Mouse (Mus musculus) MEL (cell line): ENCODE data around the gene Izumo1. TPM values are rescaled to one million over a fixed set of nuclear protein-coding genes. Genes with fewer than 3 reads are reported as not detected.
A peak's percentile ranks its signal among the peaks of the same experiment; 100 is the strongest.

ENCODE experiments used
- DNase-seq: peaks from one replicate; pipeline ENCODE4 v3.0.0; 2011; ENCODE audit warnings: low read depth, low spot score
- H3K27ac ChIP-seq: 2 replicates; pipeline ENCODE4 v1.5.1; 2012; ENCODE audit warnings: low read depth, mild to moderate bottlenecking, control low read depth, low read length, moderate library complexity; ENCODE audit not compliant: control insufficient read depth
- H3K27me3 ChIP-seq, 2 experiments: fragments of 150-350 bp in 1 of 2; sonication (generic) in 1 of 2; 2 replicates each; pipeline ENCODE4 v1.6.1; 2012; ENCODE audit warnings: low read length in 2 of 2, mild to moderate bottlenecking in 2 of 2, improper control_type of control experiment in 1 of 2, moderate library complexity in 1 of 2; ENCODE audit not compliant: insufficient read depth in 2 of 2, control insufficient read depth in 1 of 2
- H3K36me3 ChIP-seq, 2 experiments: 2 replicates each; pipeline ENCODE4 v1.6.1; 2012 to 2014; ENCODE audit warnings: low read length in 2 of 2, improper control_type of control experiment in 1 of 2, inconsistent platforms in 1 of 2, mild to moderate bottlenecking in 1 of 2; ENCODE audit not compliant: insufficient read depth in 2 of 2, control insufficient read depth in 1 of 2
- H3K4me1 ChIP-seq, 2 experiments: fragments of 150-350 bp in 1 of 2; sonication (generic) in 1 of 2; 2 replicates each; pipeline ENCODE4 v1.6.1; 2012; ENCODE audit warnings: low read length in 2 of 2, improper control_type of control experiment in 1 of 2, mild to moderate bottlenecking in 1 of 2; ENCODE audit not compliant: insufficient read depth in 2 of 2, control insufficient read depth in 1 of 2
- H3K4me3 ChIP-seq, 2 experiments: fragments of 150-350 bp in 1 of 2; sonication (generic) in 1 of 2; 2 replicates each; pipeline ENCODE4 v1.5.1; 2012; ENCODE audit warnings: low read depth in 2 of 2, low read length in 2 of 2, mild to moderate bottlenecking in 2 of 2, moderate library complexity in 2 of 2, control low read depth in 1 of 2, improper control_type of control experiment in 1 of 2; ENCODE audit not compliant: control insufficient read depth in 1 of 2, insufficient read depth in 1 of 2
- H3K79me2 ChIP-seq: 2 replicates; pipeline ENCODE4 v1.6.1; 2012; ENCODE audit warnings: mild to moderate bottlenecking, low read length, moderate library complexity; ENCODE audit not compliant: control insufficient read depth, poor library complexity, insufficient read depth
- H3K9ac ChIP-seq: 2 replicates; pipeline ENCODE4 v1.6.1; 2012; ENCODE audit warnings: low read depth, mild to moderate bottlenecking, control low read depth, low read length, moderate library complexity; ENCODE audit not compliant: control insufficient read depth, poor library complexity, severe bottlenecking
- H3K9me3 ChIP-seq: fragments of 150-350 bp; sonication (generic); replicated peaks from 2 replicates; pipeline ENCODE4 v1.6.1; 2012; ENCODE audit warnings: mild to moderate bottlenecking, low read length, improper control_type of control experiment, moderate library complexity; ENCODE audit not compliant: insufficient read depth
- BHLHE40 ChIP-seq: IDR thresholded peaks from 2 replicates; pipeline ENCODE4 v1.6.1; 2012; ENCODE audit warnings: low read depth, mild to moderate bottlenecking, inconsistent platforms, low read length, improper control_type of control experiment, borderline replicate concordance
- CHD1 ChIP-seq: IDR thresholded peaks from 2 replicates; pipeline ENCODE4 v1.6.1; 2012; ENCODE audit warnings: low read depth, mild to moderate bottlenecking, inconsistent platforms, low read length, improper control_type of control experiment
- CHD2 ChIP-seq: IDR thresholded peaks from 2 replicates; pipeline ENCODE4 v1.6.1; 2011; ENCODE audit warnings: low read length, improper control_type of control experiment
- CTCF ChIP-seq, 3 experiments: IDR thresholded peaks in 2 of 3; conservative IDR thresholded peaks in 1 of 3; 2 replicates each; pipeline ENCODE4 v1.5.1; 2011 to 2012; ENCODE audit warnings: low read length in 3 of 3, low read depth in 2 of 3, mild to moderate bottlenecking in 2 of 3, improper control_type of control experiment in 1 of 3, inconsistent platforms in 1 of 3, mixed read lengths in 1 of 3, moderate library complexity in 1 of 3; ENCODE audit not compliant: control insufficient read depth in 1 of 3, insufficient read depth in 1 of 3, poor library complexity in 1 of 3, severe bottlenecking in 1 of 3
- E2F4 ChIP-seq: IDR thresholded peaks from 2 replicates; pipeline ENCODE4 v1.6.1; 2011; ENCODE audit warnings: low read depth, low read length, improper control_type of control experiment, borderline replicate concordance
- ELF1 ChIP-seq: IDR thresholded peaks from 2 replicates; pipeline ENCODE4 v1.6.1; 2014; ENCODE audit warnings: low read depth, mild to moderate bottlenecking, inconsistent platforms, low read length, improper control_type of control experiment, moderate library complexity
- EP300 ChIP-seq, 2 experiments: IDR thresholded peaks; 2 replicates each; pipeline ENCODE4 v1.6.1; 2011; ENCODE audit warnings: improper control_type of control experiment in 2 of 2, low read length in 2 of 2, low read depth in 1 of 2, mild to moderate bottlenecking in 1 of 2
- ETS1 ChIP-seq: IDR thresholded peaks from 2 replicates; pipeline ENCODE4 v1.6.1; 2012; ENCODE audit warnings: low read depth, mild to moderate bottlenecking, inconsistent platforms, low read length, improper control_type of control experiment, moderate library complexity
- GATA1 ChIP-seq: IDR thresholded peaks from 2 replicates; pipeline ENCODE4 v1.6.1; 2011; ENCODE audit warnings: low read depth, low read length, improper control_type of control experiment
- HCFC1 ChIP-seq: IDR thresholded peaks from 2 replicates; pipeline ENCODE4 v1.6.1; 2012; ENCODE audit warnings: low read depth, mild to moderate bottlenecking, inconsistent platforms, low read length, improper control_type of control experiment, moderate library complexity
- JUND ChIP-seq: IDR thresholded peaks from 2 replicates; pipeline ENCODE4 v1.6.1; 2011; ENCODE audit warnings: low read depth, mild to moderate bottlenecking, improper control_type of control experiment, low read length
- KAT2A ChIP-seq: conservative IDR thresholded peaks from 2 replicates; pipeline ENCODE4 v1.6.1; 2012; ENCODE audit warnings: low read depth, low read length, improper control_type of control experiment, inconsistent platforms
- MAX ChIP-seq: IDR thresholded peaks from 2 replicates; pipeline ENCODE4 v1.6.1; 2011; ENCODE audit warnings: low read length, improper control_type of control experiment
- MAZ ChIP-seq: IDR thresholded peaks from 2 replicates; pipeline ENCODE4 v1.6.1; 2012; ENCODE audit warnings: low read depth, mild to moderate bottlenecking, inconsistent platforms, low read length, improper control_type of control experiment
- MEF2A ChIP-seq: IDR thresholded peaks from 2 replicates; pipeline ENCODE4 v1.6.1; 2014; ENCODE audit warnings: low read depth, mild to moderate bottlenecking, inconsistent platforms, low read length, improper control_type of control experiment; ENCODE audit not compliant: poor library complexity, insufficient replicate concordance, severe bottlenecking; ENCODE audit errors: extremely low read depth
- MXI1 ChIP-seq: IDR thresholded peaks from 2 replicates; pipeline ENCODE4 v1.6.1; 2011; ENCODE audit warnings: mild to moderate bottlenecking, low read depth, low read length, improper control_type of control experiment
- MYB ChIP-seq: IDR thresholded peaks from 2 replicates; pipeline ENCODE4 v1.6.1; 2011; ENCODE audit warnings: mild to moderate bottlenecking, low read depth, low read length, improper control_type of control experiment
- MYC ChIP-seq: IDR thresholded peaks from 2 replicates; pipeline ENCODE4 v1.6.1; 2011; ENCODE audit warnings: low read depth, mild to moderate bottlenecking, low read length, improper control_type of control experiment, moderate library complexity
- NELFE ChIP-seq: IDR thresholded peaks from 2 replicates; pipeline ENCODE4 v1.6.1; 2011; ENCODE audit warnings: low read depth, low read length, improper control_type of control experiment
- NRF1 ChIP-seq: IDR thresholded peaks from 2 replicates; pipeline ENCODE4 v1.6.1; 2014; ENCODE audit warnings: low read depth, mild to moderate bottlenecking, inconsistent platforms, low read length, improper control_type of control experiment, moderate library complexity; ENCODE audit not compliant: poor library complexity, insufficient read depth, severe bottlenecking
- POLR2A ChIP-seq, 2 experiments: IDR thresholded peaks; 2 replicates each; pipeline ENCODE4 v1.6.1; 2011 to 2012; ENCODE audit warnings: low read length in 2 of 2, mild to moderate bottlenecking in 2 of 2, control low read depth in 1 of 2, improper control_type of control experiment in 1 of 2, low read depth in 1 of 2, moderate library complexity in 1 of 2; ENCODE audit not compliant: control insufficient read depth in 1 of 2, insufficient read depth in 1 of 2, poor library complexity in 1 of 2
- POLR2AphosphoS5 ChIP-seq: IDR thresholded peaks from 2 replicates; pipeline ENCODE4 v1.6.1; 2012; ENCODE audit warnings: low read depth, borderline replicate concordance, mild to moderate bottlenecking, inconsistent platforms, low read length, moderate library complexity, mixed read lengths
- RAD21 ChIP-seq: IDR thresholded peaks from 2 replicates; pipeline ENCODE4 v1.6.1; 2011; ENCODE audit warnings: mild to moderate bottlenecking, low read depth, low read length, improper control_type of control experiment
- RCOR1 ChIP-seq: IDR thresholded peaks from 2 replicates; pipeline ENCODE4 v1.6.1; 2012; ENCODE audit warnings: low read depth, mild to moderate bottlenecking, inconsistent platforms, low read length, improper control_type of control experiment
- SIN3A ChIP-seq: IDR thresholded peaks from 2 replicates; pipeline ENCODE4 v1.6.1; 2012; ENCODE audit warnings: low read length, improper control_type of control experiment, inconsistent platforms
- TBP ChIP-seq: IDR thresholded peaks from 2 replicates; pipeline ENCODE4 v1.8.0; 2011; ENCODE audit warnings: low read depth, low read length, improper control_type of control experiment
- TCF12 ChIP-seq: IDR thresholded peaks from 2 replicates; pipeline ENCODE4 v1.6.1; 2014; ENCODE audit warnings: low read depth, mild to moderate bottlenecking, inconsistent platforms, low read length, improper control_type of control experiment, moderate library complexity
- UBTF ChIP-seq: IDR thresholded peaks from 2 replicates; pipeline ENCODE4 v1.6.1; 2012; ENCODE audit warnings: low read depth, mild to moderate bottlenecking, inconsistent platforms, low read length, improper control_type of control experiment, moderate library complexity, borderline replicate concordance; ENCODE audit not compliant: insufficient read depth
- ZKSCAN1 ChIP-seq: IDR thresholded peaks from 2 replicates; pipeline ENCODE4 v1.6.1; 2012; ENCODE audit warnings: low read depth, mild to moderate bottlenecking, inconsistent platforms, low read length, improper control_type of control experiment, moderate library complexity
- ZMIZ1 ChIP-seq: IDR thresholded peaks from 2 replicates; pipeline ENCODE4 v1.6.1; 2012; ENCODE audit warnings: low read depth, mild to moderate bottlenecking, inconsistent platforms, low read length, improper control_type of control experiment, moderate library complexity
- ZNF384 ChIP-seq: IDR thresholded peaks from 2 replicates; pipeline ENCODE4 v1.6.1; 2012; ENCODE audit warnings: low read depth, mild to moderate bottlenecking, inconsistent platforms, low read length, improper control_type of control experiment
- polyA plus RNA-seq, 2 experiments: library from polyadenylated mRNA; stranded (reverse) in 1 of 2; unstranded in 1 of 2; fragments of >175 nt in 1 of 2; fragments of >200 nt in 1 of 2; gene quantifications; 2 replicates each; pipeline versions ENCODE4 v1.2.1 to v1.2.4; 2012; ENCODE audit warnings: low replicate concordance in 2 of 2, low read depth in 1 of 2; ENCODE audit not compliant: insufficient read length in 2 of 2, insufficient read depth in 1 of 2, missing spikeins in 1 of 2
- total RNA-seq: library from RNA; depleted of rRNA; stranded (reverse); fragments of 300-350 nt; gene quantifications from 2 replicates; pipeline ENCODE4 v1.2.3, GENCODE M21; 2012; rRNA removed

Izumo1 gene
- not detected in 2 replicates for total RNA-seq
- under 1 TPM in 1 of 2 experiments, not detected in 1; 0.04 TPM for polyA plus RNA-seq

- peak; percentile 73 for DNase-seq
- peak within 1 kb of the TSS; percentile 46 to 65; a peak in 3 of 4 replicates for H3K4me3 ChIP-seq
- peaks cover 3 to 8% of the 10 kb centered on the region in 2 experiments; a peak in 2 of 4 replicates for H3K4me1 ChIP-seq
- no peak within 1 kb of the TSS for H3K27ac ChIP-seq
- no peaks in the 10 kb centered on the region for H3K79me2 ChIP-seq
- H3K9me3 ChIP-seq, result no peaks in the 10 kb centered on the region
- TF ChIP-seq KAT2A (peak; percentile 72), GATA1 (peak; percentile 64), POLR2A (IDR thresholded peaks at IDR 0.05; ENCODE audit: control insufficient read depth in 1 of 2, insufficient read depth in 1 of 2, low read depth in 1 of 2, low read length in 2 of 2, poor library complexity in 1 of 2) (peak in 1 of 2 experiments; percentile 26; a peak in 1 of 4 replicates), TBP (peak; percentile 60), MXI1 (no peak), ELF1 (peak; percentile 91), HCFC1 (peak; percentile 94), POLR2AphosphoS5 (no peak), ZKSCAN1 (no peak)
- TF ChIP-seq, all 39 proteins: peak for 6
- H3K9ac ChIP-seq, result no peak within 1 kb of the TSS
- peaks cover 0 to 2% of the 10 kb centered on the region in 2 experiments; a peak in 2 of 4 replicates for H3K27me3 ChIP-seq
- H3K36me3 ChIP-seq, result no peaks in the 10 kb centered on the region; a peak in 1 of 4 replicates
Observed at GRCm38 (mm10) chr7:45621443-45621842, at the start of gene Izumo1. TSS of gene Izumo1 (plus strand) at chr7:45621811.

- Histone ChIP-seq H3K4me3 (no peak overlapping the region), H3K4me1 (peaks cover 8 to 22% of the 10 kb centered on the region in 2 experiments), H3K9ac (no peak overlapping the region), H3K27me3 (no peaks in the 10 kb centered on the region), H3K27ac (peak overlapping the region; percentile 60), H3K79me2 (peaks cover 10% of the 10 kb centered on the region), H3K9me3 (no peaks in the 10 kb centered on the region), H3K36me3 (peaks cover 0 to 14% of the 10 kb centered on the region in 2 experiments; a peak in 2 of 4 replicates)
- DNase-seq, result peak; percentile 78
- TF ChIP-seq MYB (no peak), NELFE (no peak), CHD2 (peak; percentile 77), MAX (no peak), NRF1 (no peak), BHLHE40 (no peak), HCFC1 (peak; percentile 69), TCF12 (0 out of 2 replicates have a peak, but pooled peaks have one; percentile 37), UBTF (no peak), EP300 (IDR thresholded peaks at IDR 0.05; ENCODE audit: low read depth in 1 of 2, low read length in 2 of 2) (peak; percentile 35 to 67; a peak in 3 of 4 replicates), SIN3A (peak; percentile 56; the same call in 1 of the 2 replicates), JUND (peak; percentile 31; the same call in 1 of the 2 replicates), RAD21 (no peak), RCOR1 (no peak), MAZ (peak; percentile 85; the same call in 1 of the 2 replicates), ZMIZ1 (no peak), MYC (no peak), ZNF384 (no peak), CHD1 (no peak), E2F4 (no peak), CTCF (IDR thresholded peaks at IDR 0.05 in 2 of 3, conservative IDR thresholded peaks at IDR 0.05 in 1 of 3; ENCODE audit: control insufficient read depth in 1 of 3, insufficient read depth in 1 of 3, low read depth in 2 of 3, low read length in 3 of 3, poor library complexity in 1 of 3, severe bottlenecking in 1 of 3) (no peak), MEF2A (no peak), GATA1 (peak; percentile 7; the same call in 1 of the 2 replicates), ZKSCAN1 (no peak), ETS1 (peak; percentile 61; the same call in 1 of the 2 replicates)
Observed at GRCm38 (mm10) chr7:45571966-45572365, 49.6 kb upstream of the Izumo1 start.
